9 mouse cellular contexts compared by ENCODE assay signal in genomic region chr6:126646381-126646780, GRCm38 (mm10). TPM values are rescaled to one million over a fixed set of nuclear protein-coding genes. Genes with fewer than 3 reads are reported as not detected.
DNase-seq lines count a peak whose midpoint lies in the region; ATAC-seq and TF ChIP-seq lines count a peak whose summit lies in the region.
"Had no signal": no experiment of that assay in that cellular context is flagged by ENCODE, and none has a peak within 500 bp of the region (broad histone marks: within the 10 kb centered on the region; RNA-seq: fewer than 3 reads in every experiment).

Gene Kcna1, minus strand, starts transcription at chr6:126646384.

- peaks cover 30% of the 10 kb centered on the region for H3K4me1 ChIP-seq in heart, embryonic 12.5 days (replicated peaks)
- H3K4me1 ChIP-seq in ES-E14 (ENCODE audit: control insufficient read depth in 2 of 2, insufficient read depth in 2 of 2, low read length in 2 of 2, poor library complexity in 1 of 2), result peaks cover 0 to 5% of the 10 kb centered on the region in 2 experiments; a peak in 1 of 4 replicates
- peaks cover 23% of the 10 kb centered on the region for H3K4me1 ChIP-seq in hindbrain, embryonic 12.5 days
- no peaks in the 10 kb centered on the region for H3K4me1 ChIP-seq in liver, embryonic 13.5 days (replicated peaks)

- no peaks in the 10 kb centered on the region for H3K36me3 ChIP-seq in heart, embryonic 12.5 days
- no peaks in the 10 kb centered on the region for H3K36me3 ChIP-seq in ES-E14 (ENCODE audit: control insufficient read depth, insufficient read depth, low read length, poor library complexity, severe bottlenecking)
- H3K36me3 ChIP-seq in hindbrain, embryonic 12.5 days, result no peaks in the 10 kb centered on the region
- no peaks in the 10 kb centered on the region for H3K36me3 ChIP-seq in liver, embryonic 13.5 days

- no peak within 1 kb of the TSS for H3K27ac ChIP-seq in heart, embryonic 12.5 days (ENCODE audit: poor library complexity, severe bottlenecking)
- no peak within 1 kb of the TSS for H3K27ac ChIP-seq in ES-E14 (ENCODE audit: insufficient read depth, low read depth, low read length, poor library complexity, severe bottlenecking)
- 0 out of 2 replicates have a peak within 1 kb of the TSS, but pooled peaks have one; percentile 19 for H3K27ac ChIP-seq in hindbrain, embryonic 12.5 days
- H3K27ac ChIP-seq in liver, embryonic 13.5 days, result no peak within 1 kb of the TSS

- H3K4me3 ChIP-seq in heart, embryonic 12.5 days, result peak within 1 kb of the TSS; percentile 55
- H3K4me3 ChIP-seq in ES-E14 (ENCODE audit: insufficient read depth in 1 of 2, low read depth in 1 of 2, low read length in 2 of 2, poor library complexity in 1 of 2, severe bottlenecking in 1 of 2), result peak within 1 kb of the TSS; percentile 58
- H3K4me3 ChIP-seq in hindbrain, embryonic 12.5 days, result peak within 1 kb of the TSS; percentile 45
- H3K4me3 ChIP-seq in liver, embryonic 13.5 days (replicated peaks), result 0 out of 2 replicates have a peak within 1 kb of the TSS, but pooled peaks have one; percentile 12

- ATAC-seq in heart, embryonic 12.5 days (ENCODE audit: insufficient number of reproducible peaks, low FRiP score), result no peak
- no peak for ATAC-seq in hindbrain, embryonic 12.5 days (ENCODE audit: low FRiP score)
- no peak for ATAC-seq in liver, embryonic 13.5 days (ENCODE audit: low read depth)

- peak within 1 kb of the TSS; percentile 96 for H3K4me2 ChIP-seq in heart, embryonic 12.5 days
- H3K4me2 ChIP-seq in hindbrain, embryonic 12.5 days (replicated peaks), result peak within 1 kb of the TSS; percentile 90
- peak within 1 kb of the TSS; percentile 49 for H3K4me2 ChIP-seq in liver, embryonic 13.5 days

- peaks cover 78% of the 10 kb centered on the region for H3K27me3 ChIP-seq in heart, embryonic 12.5 days (replicated peaks)
- peaks cover 61% of the 10 kb centered on the region for H3K27me3 ChIP-seq in hindbrain, embryonic 12.5 days
- H3K27me3 ChIP-seq in liver, embryonic 13.5 days, result peaks cover 68% of the 10 kb centered on the region

- H3K9ac ChIP-seq in heart, embryonic 12.5 days, result peak within 1 kb of the TSS; percentile 51; the same call in 1 of the 2 replicates
- no peak within 1 kb of the TSS for H3K9ac ChIP-seq in ES-E14 (ENCODE audit: insufficient read depth, low read depth, low read length, poor library complexity, severe bottlenecking)
- H3K9ac ChIP-seq in hindbrain, embryonic 12.5 days, result peak within 1 kb of the TSS; percentile 60
- H3K9ac ChIP-seq in liver, embryonic 13.5 days, result no peak within 1 kb of the TSS

- DNase-seq in heart, postnatal 4 days, result no peak
- no peak for DNase-seq in ES-E14 (ENCODE audit: low read depth, low spot score)
- no peak for DNase-seq in liver, embryonic 13.5 days
- DNase-seq in MN1 (ENCODE audit: low spot score), result no peak
- no peak for DNase-seq in thymus, postnatal 25 days
- no peak for DNase-seq in frontal cortex, postnatal 10 days (ENCODE audit: low spot score in 2 of 2)
- DNase-seq: kidney, adult 11 months had no signal

- no peaks in the 10 kb centered on the region for H3K9me3 ChIP-seq in heart, embryonic 12.5 days (replicated peaks)
- H3K9me3 ChIP-seq in ES-E14 (ENCODE audit: control insufficient read depth, insufficient read depth, low read depth, low read length), result no peaks in the 10 kb centered on the region
- no peaks in the 10 kb centered on the region for H3K9me3 ChIP-seq in hindbrain, embryonic 12.5 days (replicated peaks)
- no peaks in the 10 kb centered on the region for H3K9me3 ChIP-seq in liver, embryonic 13.5 days (replicated peaks)

- 30% methylated on average over 8 of the region's 8 CpGs for WGBS in heart, embryonic 12.5 days
- 30% methylated on average over 8 of the region's 8 CpGs for WGBS in hindbrain, embryonic 12.5 days
- WGBS in liver, embryonic 13.5 days (ENCODE audit: insufficient replicate concordance), result 25% methylated on average over 8 of the region's 8 CpGs

- in situ Hi-C loops in ES-E14 (cut with MboI; ENCODE audit: low sequenced_read_pairs in 2 of 2, unreplicated experiment in 2 of 2), result loop anchor here in 1 of 2 experiments (25.0 kb wide), 1 partner anchor 516 kb away; the partner anchor contains the start of gene Ccnd2

TF ChIP-seq in ES-E14, 5 proteins besides CTCF, POLR2A, EP300 and RAD21:
- TF ChIP-seq HCFC1 (IDR thresholded peaks at IDR 0.05; ENCODE audit: borderline replicate concordance, insufficient read depth, low read length), result no peak
- TF ChIP-seq ZC3H11A (IDR thresholded peaks at IDR 0.05; ENCODE audit: borderline replicate concordance, low read depth, low read length), result no peak
- no peak for TF ChIP-seq ZNF384 (IDR thresholded peaks at IDR 0.05; ENCODE audit: low read depth, low read length)
- no peak for TF ChIP-seq MAFK (IDR thresholded peaks at IDR 0.05; ENCODE audit: insufficient read depth, low read depth, low read length)
- TF ChIP-seq CHD2 (IDR thresholded peaks at IDR 0.05; ENCODE audit: low read depth, low read length), result no peak
TF ChIP-seq in ES-E14: peak in this region for 0.

RNA-seq across cellular contexts. Expression of gene Kcna1, which starts in this region (rescaled TPM):
- 0.13 and 0.23 TPM in 2 replicates for polyA plus RNA-seq in heart, embryonic 12.5 days (2016; fragmentation: Nextera tagmentation; extraction: Ambion mirVana)
- total RNA-seq in heart, postnatal 4 days (2021), result under 1 TPM; 0.29 to 0.59 TPM
- total RNA-seq in ES-E14 (2012; rRNA removed), result 0.18 and 0.21 TPM in 2 replicates
- polyA plus RNA-seq in hindbrain, embryonic 12.5 days (2016; fragmentation: Nextera tagmentation; extraction: Ambion mirVana), result 1.6 and 2.5 TPM in 2 replicates
- polyA plus RNA-seq in liver, embryonic 13.5 days (2015; fragmentation: Nextera tagmentation; extraction: Ambion mirVana), result 0.06 and 0.07 TPM in 2 replicates

Comparison
In these comparisons a context has a peak if more than half of its experiments do, and no peak if none do; other contexts are left out.
1. H3K9ac ChIP-seq: peak in heart, embryonic 12.5 days (single experiment) and hindbrain, embryonic 12.5 days (single experiment); none in ES-E14 (single experiment) and liver, embryonic 13.5 days (single experiment).
2. Peak in every context shown above with its lines, with median percentiles within 50 percentile points of each other: H3K4me2 ChIP-seq and H3K4me3 ChIP-seq.